In the genomic region with DNA sequence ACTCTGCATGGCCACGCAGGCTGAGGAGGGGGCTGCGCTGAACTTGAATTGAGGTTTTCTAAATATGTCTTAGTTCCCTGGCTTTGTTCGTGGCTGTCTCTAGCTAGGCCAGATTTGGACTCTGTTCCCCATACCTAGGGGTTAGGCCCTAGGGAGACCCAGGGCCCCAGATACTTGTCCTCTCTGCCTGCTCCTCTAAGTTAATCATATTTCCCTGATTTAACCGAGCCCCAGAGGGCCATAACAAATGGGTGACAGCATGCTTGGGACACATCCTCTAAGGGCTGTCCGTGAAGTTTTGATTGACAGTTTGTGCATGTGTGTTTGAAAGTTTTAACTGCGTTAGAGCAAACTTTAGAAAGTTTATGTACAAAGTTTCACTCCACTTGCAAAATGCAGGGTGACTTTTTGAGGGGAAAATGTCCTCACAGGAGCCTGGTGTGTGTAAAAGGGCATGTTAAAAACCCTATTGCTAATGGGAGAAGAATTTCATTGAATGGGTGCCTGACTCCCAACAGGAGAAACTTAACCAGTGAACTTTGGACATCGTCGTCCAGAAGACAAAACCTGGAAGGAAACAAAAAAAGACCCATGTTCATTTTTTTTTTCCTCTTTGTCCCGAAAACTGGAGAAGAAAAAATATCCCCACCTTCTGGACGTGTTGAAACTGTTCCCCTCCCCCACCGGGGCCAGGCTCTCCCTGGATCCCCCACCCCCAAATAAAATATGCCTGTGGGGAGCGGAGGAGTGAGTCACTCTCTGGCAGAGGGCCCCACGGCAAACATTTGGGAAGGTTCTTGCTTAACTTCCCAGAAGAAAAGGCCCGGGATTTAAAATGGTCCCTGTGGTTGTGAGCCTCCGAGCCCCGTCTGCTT, we compare ENCODE assay signal across 8 mouse cellular contexts. TPM values are rescaled to one million over a fixed set of nuclear protein-coding genes. Genes with fewer than 3 reads are reported as not detected.
DNase-seq lines count a peak whose midpoint lies in the region; ATAC-seq lines count a peak whose summit lies in the region.

No protein-coding gene starts in this region.

- peaks cover 9% of the 10 kb centered on the region for H3K36me3 ChIP-seq in forebrain, embryonic 10.5 days (replicated peaks)
- H3K36me3 ChIP-seq in limb, embryonic 11.5 days (ENCODE audit: control insufficient read depth, insufficient read depth, low read length), result no peaks in the 10 kb centered on the region
- no peaks in the 10 kb centered on the region for H3K36me3 ChIP-seq in midbrain, embryonic 14.5 days (ENCODE audit: control insufficient read depth, insufficient read depth, low read length)

- peak overlapping the region; percentile 67 for H3K4me2 ChIP-seq in limb, embryonic 11.5 days (ENCODE audit: low read depth, severe bottlenecking)
- H3K4me2 ChIP-seq in midbrain, embryonic 14.5 days (ENCODE audit: low read length), result peak overlapping the region; percentile 80

- H3K9me3 ChIP-seq in forebrain, embryonic 10.5 days, result no peaks in the 10 kb centered on the region
- H3K9me3 ChIP-seq in limb, embryonic 11.5 days (ENCODE audit: control insufficient read depth, low read length), result no peaks in the 10 kb centered on the region
- H3K9me3 ChIP-seq in midbrain, embryonic 14.5 days (ENCODE audit: control insufficient read depth, low read length), result no peaks in the 10 kb centered on the region

- H3K4me3 ChIP-seq in forebrain, embryonic 10.5 days, result peak overlapping the region; percentile 92
- peak overlapping the region; percentile 80 for H3K4me3 ChIP-seq in limb, embryonic 11.5 days (ENCODE audit: low read depth, low read length)
- H3K4me3 ChIP-seq in midbrain, embryonic 14.5 days (replicated peaks; ENCODE audit: low read depth, low read length), result peak overlapping the region; percentile 69

- ATAC-seq in limb, embryonic 11.5 days (ENCODE audit: insufficient number of reproducible peaks, low FRiP score, low TSS enrichment, low read depth), result no peak
- no peak for ATAC-seq in midbrain, embryonic 14.5 days (ENCODE audit: low FRiP score, low TSS enrichment)
- no peak for ATAC-seq in monocyte, adult 5-6 weeks (replicated peaks; ENCODE audit: insufficient number of reproducible peaks, low FRiP score, low TSS enrichment, poor library complexity, severe bottlenecking)

- peaks cover 69% of the 10 kb centered on the region for H3K4me1 ChIP-seq in forebrain, embryonic 10.5 days
- H3K4me1 ChIP-seq in limb, embryonic 11.5 days (ENCODE audit: control insufficient read depth, insufficient read depth, low read length), result peaks cover 27% of the 10 kb centered on the region
- peaks cover 6% of the 10 kb centered on the region; the same call in 1 of the 2 replicates for H3K4me1 ChIP-seq in midbrain, embryonic 14.5 days (ENCODE audit: control insufficient read depth, insufficient read depth, low read length)

- 12% methylated on average over 16 of the region's 16 CpGs for WGBS in forebrain, embryonic 10.5 days
- WGBS in limb, embryonic 11.5 days, result 22% methylated on average over 16 of the region's 16 CpGs
- WGBS in midbrain, embryonic 14.5 days, result 4% methylated on average over 16 of the region's 16 CpGs

- peak overlapping the region; percentile 91 for H3K9ac ChIP-seq in limb, embryonic 11.5 days (ENCODE audit: low read length)
- H3K9ac ChIP-seq in midbrain, embryonic 14.5 days (replicated peaks; ENCODE audit: low read length), result peak overlapping the region; percentile 86

- DNase-seq in urinary bladder, postnatal 14 days (ENCODE audit: low spot score), result peak; percentile 78
- no peak for DNase-seq in urinary bladder, postnatal 10 days (ENCODE audit: low spot score)
- no peak for DNase-seq in forebrain, embryonic 10.5 days (ENCODE audit: extremely low spot score, low spot score)
- peak; percentile 76 to 79 for DNase-seq in heart, postnatal 14 days
- DNase-seq in limb, embryonic 11.5 days (ENCODE audit: low spot score), result peak; percentile 55
- DNase-seq in midbrain, embryonic 14.5 days, result peak; percentile 67
- DNase-seq in thymus, postnatal 25 days, result no peak

- peak overlapping the region; percentile 98 for H3K27ac ChIP-seq in forebrain, embryonic 10.5 days
- no peak overlapping the region for H3K27ac ChIP-seq in limb, embryonic 11.5 days (replicated peaks; ENCODE audit: low read depth, low read length)
- H3K27ac ChIP-seq in midbrain, embryonic 14.5 days (replicated peaks; ENCODE audit: low read depth, low read length), result peak overlapping the region; percentile 70

- intact Hi-C loops in heart, postnatal 14 days (cut with DNase I), result loop anchor here (5.0 kb wide), 1 partner anchor 75 kb away; no protein-coding TSS in a partner anchor

- H3K27me3 ChIP-seq in forebrain, embryonic 10.5 days (ENCODE audit: poor library complexity, severe bottlenecking), result no peaks in the 10 kb centered on the region
- H3K27me3 ChIP-seq in limb, embryonic 11.5 days (ENCODE audit: control insufficient read depth, insufficient read depth, low read length), result no peaks in the 10 kb centered on the region
- no peaks in the 10 kb centered on the region for H3K27me3 ChIP-seq in midbrain, embryonic 14.5 days (ENCODE audit: control insufficient read depth, insufficient read depth, low read length)

RNA-seq across cellular contexts. Expression of a gene that starts 1.1 kb away (rescaled TPM):
- polyA plus RNA-seq in forebrain, embryonic 10.5 days (2016; fragmentation: Nextera tagmentation; extraction: Ambion mirVana), result 120 and 134 TPM in 2 replicates
- 1 to 10 TPM; 7.9 to 9.1 TPM for total RNA-seq in heart, postnatal 14 days (2021)
- 107 and 108 TPM in 2 replicates for polyA plus RNA-seq in limb, embryonic 11.5 days (2014; fragmentation: Nextera tagmentation; extraction: Ambion mirVana)
- polyA plus RNA-seq in midbrain, embryonic 14.5 days (2014; fragmentation: Nextera tagmentation; extraction: Ambion mirVana), result 59.8 and 62.3 TPM in 2 replicates
- total RNA-seq in monocyte, adult 5-6 weeks (2017), result 0.39 to 0.57 TPM (median 0.53 TPM) in 3 replicates

Comparison
In these comparisons a context has a peak if more than half of its experiments do, and no peak if none do; other contexts are left out.
1. DNase-seq: peak in urinary bladder, postnatal 14 days (single experiment), heart, postnatal 14 days (2 of 2), limb, embryonic 11.5 days (single experiment) and midbrain, embryonic 14.5 days (single experiment); none in urinary bladder, postnatal 10 days (single experiment), forebrain, embryonic 10.5 days (single experiment) and thymus, postnatal 25 days (single experiment).
2. Peak in every context shown above with its lines, with median percentiles within 50 percentile points of each other: H3K4me3 ChIP-seq.